Mouse (Mus musculus) WW6 (cell line): ENCODE results near the gene Pelo.

Experiments used
- DNase-seq: peaks from one replicate; pipeline ENCODE4 v3.0.0-alpha.2; 2013; ENCODE audit warnings: low read depth, low spot score

The Pelo gene

GRCm38 (mm10) chr13:115096965-115097364, 7.0 kb upstream of the Pelo start:
- DNase-seq = no peak

- DNase-seq = no peak
These were observed 6.2 kb upstream of the Pelo start for GRCm38 (mm10) chr13:115096216-115096615.

GRCm38 (mm10) chr13:115095392-115095791, 5.4 kb upstream of the Pelo start:
- no peak for DNase-seq

GRCm38 (mm10) chr13:115091511-115091910, 1.5 kb upstream of the Pelo start:
- no peak for DNase-seq

- no peak for DNase-seq
These were observed 1.0 kb upstream of the Pelo start for GRCm38 (mm10) chr13:115090977-115091445.

- no peak for DNase-seq
These were observed 476 bp downstream of the Pelo start for GRCm38 (mm10) chr13:115089395-115090025.

- no peak for DNase-seq
These were observed 979 bp downstream of the Pelo start for GRCm38 (mm10) chr13:115089020-115089394.

- DNase-seq = no peak
These were observed 4.0 kb downstream of the Pelo start for GRCm38 (mm10) chr13:115085974-115086373.

- no peak for DNase-seq
These were observed 7.6 kb downstream of the Pelo start for GRCm38 (mm10) chr13:115082339-115082738.

GRCm38 (mm10) chr13:115079996-115080585, 9.9 kb downstream of the Pelo start:
- no peak for DNase-seq

- DNase-seq = no peak
These were observed 10.8 kb downstream of the Pelo start for GRCm38 (mm10) chr13:115078997-115079685.

- DNase-seq = no peak
These were observed 12.4 kb downstream of the Pelo start for GRCm38 (mm10) chr13:115077346-115078134.

- DNase-seq = no peak
These were observed 17.6 kb downstream of the Pelo start for GRCm38 (mm10) chr13:115072386-115072785.

- DNase-seq = no peak
These were observed 18.6 kb downstream of the Pelo start for GRCm38 (mm10) chr13:115071431-115071830.

GRCm38 (mm10) chr13:115067968-115068330, 22.0 kb downstream of the Pelo start:
- no peak for DNase-seq

- DNase-seq = no peak
These were observed 22.5 kb downstream of the Pelo start for GRCm38 (mm10) chr13:115067324-115067967.

GRCm38 (mm10) chr13:115057555-115057954, 32.4 kb downstream of the Pelo start:
- DNase-seq = no peak

GRCm38 (mm10) chr13:115054783-115055182, 35.2 kb downstream of the Pelo start:
- DNase-seq = no peak

- DNase-seq = no peak
These were observed 37.4 kb downstream of the Pelo start for GRCm38 (mm10) chr13:115052568-115052967.

GRCm38 (mm10) chr13:115050660-115051559, 39.1 kb downstream of the Pelo start:
- DNase-seq = no peak

- no peak for DNase-seq
These were observed 47.3 kb downstream of the Pelo start for GRCm38 (mm10) chr13:115042652-115043051.
